Mouse (Mus musculus) forebrain, embryonic 16.5 days (tissue): Measurements from ENCODE around the gene Tmem170. TPM values are rescaled to one million over a fixed set of nuclear protein-coding genes. Genes with fewer than 3 reads are reported as not detected.
A peak's percentile ranks its signal among the peaks of the same experiment; 100 is the strongest.

Source experiments
- ATAC-seq: fragments of 200-750 bp; cut with Nextera tagmentation; 2 replicates; pipeline ENCODE4 v1.8.0; 2017; ENCODE audit warnings: mild to moderate bottlenecking, moderate library complexity
- H3K27ac ChIP-seq: fragments of 300-500 bp; sonication (generic); 2 replicates; pipeline ENCODE4 v1.5.1; 2014; ENCODE audit warnings: low read length, control low read depth
- H3K27me3 ChIP-seq: fragments of 300-500 bp; sonication (generic); replicated peaks from 2 replicates; pipeline ENCODE4 v1.6.1; 2014; ENCODE audit warnings: low read length; ENCODE audit not compliant: control insufficient read depth, insufficient read depth
- H3K36me3 ChIP-seq: fragments of 300-500 bp; sonication (generic); 2 replicates; pipeline ENCODE4 v1.6.1; 2014; ENCODE audit not compliant: control insufficient read depth, insufficient read depth
- H3K4me1 ChIP-seq: fragments of 300-500 bp; sonication (generic); replicated peaks from 2 replicates; pipeline ENCODE4 v1.6.1; 2014; ENCODE audit warnings: low read length; ENCODE audit not compliant: control insufficient read depth, insufficient read depth
- H3K4me2 ChIP-seq: fragments of 300-500 bp; sonication (generic); 2 replicates; pipeline ENCODE4 v1.6.1; 2014; ENCODE audit warnings: mild to moderate bottlenecking, low read length, control low read depth
- H3K4me3 ChIP-seq: fragments of 300-500 bp; sonication (generic); replicated peaks from 2 replicates; pipeline ENCODE4 v1.5.1; 2014; ENCODE audit warnings: mild to moderate bottlenecking, low read length, control low read depth
- H3K9ac ChIP-seq: fragments of 300-500 bp; sonication (generic); replicated peaks from 2 replicates; pipeline ENCODE4 v1.6.1; 2014; ENCODE audit warnings: low read depth, low read length, control low read depth
- H3K9me3 ChIP-seq: fragments of 300-500 bp; sonication (generic); 2 replicates; pipeline ENCODE4 v1.6.1; 2016; ENCODE audit warnings: low read length; ENCODE audit not compliant: control insufficient read depth
- WGBS: fragments of 180-500 bp; shearing (Covaris S2); extraction: QIAGEN DNeasy Blood & Tissue Kit; methylation state at CpG from one replicate; pipeline ENCODE4 v1.1.7; 2014; 5-methylcytosine and 5-hydroxymethylcytosine counted together
- polyA plus RNA-seq: library from polyadenylated mRNA; unstranded; fragments of >200 nt; fragmentation: Nextera tagmentation; extraction: Ambion mirVana; gene quantifications from 2 replicates; pipeline ENCODE4 v1.2.1, GENCODE M21; 2015

The Tmem170 gene
- polyA plus RNA-seq, 1 experiment from 2014 or later, result 3.8 TPM

GRCm38 (mm10) chr8:111883615-111884014 is 7.1 kb upstream of the Tmem170 start:
- H3K4me3 ChIP-seq, result no peak overlapping the region
- H3K9ac ChIP-seq, result no peak overlapping the region
- H3K27ac ChIP-seq, result no peak overlapping the region
- ATAC-seq, result no peak
- H3K4me2 ChIP-seq, result no peak overlapping the region
- no peaks in the 10 kb centered on the region for H3K9me3 ChIP-seq
- no peaks in the 10 kb centered on the region for H3K4me1 ChIP-seq
- 88% methylated on average over 4 of the region's 4 CpGs for WGBS
- H3K27me3 ChIP-seq, result 0 out of 2 replicates have a peak, but pooled peaks cover 2% of the 10 kb centered on the region
- no peaks in the 10 kb centered on the region for H3K36me3 ChIP-seq

GRCm38 (mm10) chr8:111881591-111881990 is 5.0 kb upstream of the Tmem170 start:
- H3K36me3 ChIP-seq, result no peaks in the 10 kb centered on the region
- H3K9me3 ChIP-seq, result no peaks in the 10 kb centered on the region
- H3K4me3 ChIP-seq, result no peak overlapping the region
- H3K27me3 ChIP-seq, result no peaks in the 10 kb centered on the region
- WGBS, result 2% methylated on average over 2 of the region's 2 CpGs
- H3K27ac ChIP-seq, result no peak overlapping the region
- H3K9ac ChIP-seq, result no peak overlapping the region
- no peak overlapping the region for H3K4me2 ChIP-seq
- no peak for ATAC-seq
- 0 out of 2 replicates have a peak, but pooled peaks cover 2% of the 10 kb centered on the region for H3K4me1 ChIP-seq

- ATAC-seq, result no peak
- no peaks in the 10 kb centered on the region for H3K9me3 ChIP-seq
- 68% methylated on average over 9 of the region's 9 CpGs for WGBS
Observed at GRCm38 (mm10) chr8:111877711-111878110, 1.2 kb upstream of the Tmem170 start.

GRCm38 (mm10) chr8:111875758-111876157 is 792 bp downstream of the Tmem170 start:
- no peak for ATAC-seq
- 24% methylated on average over 9 of the region's 9 CpGs for WGBS

More at GRCm38 (mm10) chr8:111877711-111878110, 1.2 kb upstream of the Tmem170 start:
- Histone ChIP-seq H3K4me2 (no peak overlapping the region), H3K36me3 (no peaks in the 10 kb centered on the region), H3K9ac (no peak overlapping the region), H3K4me1 (peaks cover 8% of the 10 kb centered on the region), H3K4me3 (no peak overlapping the region), H3K27me3 (no peaks in the 10 kb centered on the region), H3K27ac (no peak overlapping the region)

GRCm38 (mm10) chr8:111871278-111871677 is 5.3 kb downstream of the Tmem170 start:
- no peak overlapping the region for H3K27ac ChIP-seq
- H3K9ac ChIP-seq, result no peak overlapping the region
- no peaks in the 10 kb centered on the region for H3K27me3 ChIP-seq
- H3K4me3 ChIP-seq, result no peak overlapping the region
- 76% methylated on average over 3 of the region's 3 CpGs for WGBS
- peaks cover 6% of the 10 kb centered on the region for H3K4me1 ChIP-seq
- no peak for ATAC-seq
- no peak overlapping the region for H3K4me2 ChIP-seq
- H3K9me3 ChIP-seq, result no peaks in the 10 kb centered on the region
- H3K36me3 ChIP-seq, result no peaks in the 10 kb centered on the region

More at GRCm38 (mm10) chr8:111875758-111876157, 792 bp downstream of the Tmem170 start:
- Histone ChIP-seq H3K36me3 (no peaks in the 10 kb centered on the region), H3K9ac (peak overlapping the region; percentile 71), H3K4me3 (peak overlapping the region; percentile 86), H3K4me1 (peaks cover 8% of the 10 kb centered on the region), H3K27me3 (no peaks in the 10 kb centered on the region), H3K27ac (no peak overlapping the region), H3K4me2 (peak overlapping the region; percentile 82), H3K9me3 (no peaks in the 10 kb centered on the region)

GRCm38 (mm10) chr8:111870379-111870778 is 6.2 kb downstream of the Tmem170 start:
- Histone ChIP-seq H3K36me3 (no peaks in the 10 kb centered on the region), H3K4me2 (no peak overlapping the region), H3K9ac (no peak overlapping the region), H3K4me3 (no peak overlapping the region), H3K9me3 (no peaks in the 10 kb centered on the region), H3K27me3 (no peaks in the 10 kb centered on the region), H3K4me1 (no peaks in the 10 kb centered on the region), H3K27ac (no peak overlapping the region)
- 91% methylated on average over 3 of the region's 3 CpGs for WGBS
- no peak for ATAC-seq

- H3K4me2 ChIP-seq, result no peak overlapping the region
Observed at GRCm38 (mm10) chr8:111868664-111869063, 7.9 kb downstream of the Tmem170 start.

GRCm38 (mm10) chr8:111865857-111866256 is 10.7 kb downstream of the Tmem170 start:
- no peak overlapping the region for H3K27ac ChIP-seq
- no peaks in the 10 kb centered on the region for H3K36me3 ChIP-seq
- H3K9me3 ChIP-seq, result no peaks in the 10 kb centered on the region
- H3K4me2 ChIP-seq, result no peak overlapping the region
- H3K4me1 ChIP-seq, result no peaks in the 10 kb centered on the region
- no peaks in the 10 kb centered on the region for H3K27me3 ChIP-seq
- no peak overlapping the region for H3K9ac ChIP-seq
- H3K4me3 ChIP-seq, result no peak overlapping the region
- ATAC-seq, result no peak
- WGBS, result 95% methylated on average over 6 of the region's 6 CpGs

More at GRCm38 (mm10) chr8:111868664-111869063, 7.9 kb downstream of the Tmem170 start:
- Histone ChIP-seq H3K36me3 (no peaks in the 10 kb centered on the region), H3K27me3 (no peaks in the 10 kb centered on the region), H3K27ac (no peak overlapping the region), H3K4me3 (no peak overlapping the region), H3K9ac (no peak overlapping the region), H3K9me3 (no peaks in the 10 kb centered on the region), H3K4me1 (no peaks in the 10 kb centered on the region)
- no peak for ATAC-seq
- WGBS, result 56% methylated on average over 2 of the region's 2 CpGs

GRCm38 (mm10) chr8:111865130-111865852 is 11.3 kb downstream of the Tmem170 start:
- no peak for ATAC-seq
- Histone ChIP-seq H3K9ac (no peak overlapping the region), H3K36me3 (no peaks in the 10 kb centered on the region), H3K9me3 (no peaks in the 10 kb centered on the region), H3K27ac (no peak overlapping the region), H3K27me3 (no peaks in the 10 kb centered on the region), H3K4me3 (no peak overlapping the region), H3K4me1 (no peaks in the 10 kb centered on the region), H3K4me2 (no peak overlapping the region)
- WGBS, result 95% methylated on average over 8 of the region's 8 CpGs
